Mouse (Mus musculus) ES-Bruce4 (cell line): ENCODE results near the gene Adgrg6.
A peak's percentile ranks its signal among the peaks of the same experiment; 100 is the strongest.

Experiments
- CTCF ChIP-seq: IDR thresholded peaks from one replicate; pipeline ENCODE4 v1.8.1; 2011; ENCODE audit warnings: low read depth, low read length
- EP300 ChIP-seq: IDR thresholded peaks from 2 replicates; pipeline ENCODE4 v1.6.1; 2011; ENCODE audit warnings: low read depth, low read length; ENCODE audit not compliant: insufficient read depth
- POLR2A ChIP-seq: IDR thresholded peaks from one replicate; pipeline ENCODE4 v1.8.1; 2011; ENCODE audit warnings: low read length; ENCODE audit not compliant: insufficient read depth

DNA sequence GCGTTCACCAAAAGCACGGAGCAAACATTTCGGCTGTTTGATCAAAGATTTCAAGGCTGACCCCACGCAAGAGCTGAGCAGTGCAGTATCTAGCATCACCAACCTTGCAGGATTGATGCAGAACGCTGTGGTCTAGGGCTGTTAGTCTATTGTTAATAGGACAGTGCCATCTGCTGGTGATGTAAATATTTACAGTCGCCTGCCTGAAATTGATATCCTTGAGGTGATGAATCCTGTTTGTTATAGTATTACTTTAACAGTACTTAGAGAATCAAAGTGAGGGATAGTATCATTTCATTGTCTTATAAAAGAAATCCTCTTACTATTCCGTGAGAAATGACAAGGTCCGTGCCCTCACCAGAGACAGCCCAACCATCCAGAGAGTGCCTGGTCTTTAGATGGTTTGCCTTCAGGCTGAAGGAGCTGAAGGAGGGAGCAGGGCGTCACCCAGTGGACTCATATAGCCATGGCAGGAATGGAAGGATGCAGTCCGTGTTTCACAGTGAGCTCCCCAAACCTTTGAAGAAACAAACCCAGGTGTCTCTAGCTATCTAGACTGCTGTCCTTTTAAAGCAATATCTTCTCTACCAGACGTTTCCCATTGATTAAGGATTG, 154.3 kb downstream of the Adgrg6 start:
- TF ChIP-seq CTCF: peak; percentile 63
- no peak for TF ChIP-seq POLR2A
- TF ChIP-seq EP300: no peak
